Mouse (Mus musculus): ENCODE measurements around the gene Stard3nl. TPM values are rescaled to one million over a fixed set of nuclear protein-coding genes. Genes with fewer than 3 reads are reported as not detected.

Stard3nl gene
- polyA plus RNA-seq, 1 experiment from 2014 or later = 199 TPM

GRCm38 (mm10) chr13:19367536-19367935, 28.1 kb downstream of the Stard3nl start:
- no peak overlapping the region for H3K9ac ChIP-seq (ENCODE audit: low read length)
- peaks cover 71% of the 10 kb centered on the region for H3K36me3 ChIP-seq (ENCODE audit: control insufficient read depth, insufficient read depth, low read length)
- WGBS = 83% methylated on average over 7 of the region's 7 CpGs
- no peaks in the 10 kb centered on the region for H3K4me1 ChIP-seq (ENCODE audit: control insufficient read depth, insufficient read depth, low read length)
- H3K4me2 ChIP-seq (ENCODE audit: low read length) = no peak overlapping the region
- H3K9me3 ChIP-seq (replicated peaks; ENCODE audit: control insufficient read depth, low read length) = no peaks in the 10 kb centered on the region
- no peak for DNase-seq (ENCODE audit: low spot score)
- H3K4me3 ChIP-seq (ENCODE audit: low read depth, low read length) = no peak overlapping the region
- no peaks in the 10 kb centered on the region for H3K27me3 ChIP-seq (replicated peaks; ENCODE audit: control insufficient read depth, insufficient read depth, low read length)
- no peak for ATAC-seq
- H3K27ac ChIP-seq (ENCODE audit: low read depth, low read length) = no peak overlapping the region

GRCm38 (mm10) chr13:19366866-19367265, 28.7 kb downstream of the Stard3nl start:
- no peak for DNase-seq (ENCODE audit: low spot score)
- no peak for ATAC-seq
- no peak overlapping the region for H3K4me2 ChIP-seq (ENCODE audit: low read length)
- H3K27ac ChIP-seq (ENCODE audit: low read depth, low read length) = no peak overlapping the region
- H3K27me3 ChIP-seq (replicated peaks; ENCODE audit: control insufficient read depth, insufficient read depth, low read length) = no peaks in the 10 kb centered on the region
- H3K36me3 ChIP-seq (ENCODE audit: control insufficient read depth, insufficient read depth, low read length) = peaks cover 64% of the 10 kb centered on the region
- H3K4me1 ChIP-seq (ENCODE audit: control insufficient read depth, insufficient read depth, low read length) = no peaks in the 10 kb centered on the region
- no peak overlapping the region for H3K9ac ChIP-seq (ENCODE audit: low read length)
- H3K9me3 ChIP-seq (replicated peaks; ENCODE audit: control insufficient read depth, low read length) = no peaks in the 10 kb centered on the region
- no peak overlapping the region for H3K4me3 ChIP-seq (ENCODE audit: low read depth, low read length)
- 99% methylated on average over 2 of the region's 2 CpGs for WGBS

- Histone ChIP-seq H3K4me3 (ENCODE audit: low read depth, low read length) (no peak overlapping the region), H3K4me2 (ENCODE audit: low read length) (no peak overlapping the region), H3K9ac (ENCODE audit: low read length) (no peak overlapping the region), H3K36me3 (ENCODE audit: control insufficient read depth, insufficient read depth, low read length) (peaks cover 60% of the 10 kb centered on the region), H3K27me3 (replicated peaks; ENCODE audit: control insufficient read depth, insufficient read depth, low read length) (no peaks in the 10 kb centered on the region), H3K27ac (ENCODE audit: low read depth, low read length) (no peak overlapping the region), H3K4me1 (ENCODE audit: control insufficient read depth, insufficient read depth, low read length) (no peaks in the 10 kb centered on the region), H3K9me3 (replicated peaks; ENCODE audit: control insufficient read depth, low read length) (no peaks in the 10 kb centered on the region)
- WGBS = 29% methylated on average over 4 of the region's 4 CpGs
- peak; percentile 89 for DNase-seq (ENCODE audit: low spot score)
- ATAC-seq = peak; percentile 77
Measured at GRCm38 (mm10) chr13:19365596-19365995, 30.0 kb downstream of the Stard3nl start.

- H3K9ac ChIP-seq (ENCODE audit: low read length) = no peak overlapping the region
- no peaks in the 10 kb centered on the region for H3K27me3 ChIP-seq (replicated peaks; ENCODE audit: control insufficient read depth, insufficient read depth, low read length)
- no peaks in the 10 kb centered on the region for H3K4me1 ChIP-seq (ENCODE audit: control insufficient read depth, insufficient read depth, low read length)
- ATAC-seq (peak; percentile 43), DNase-seq (ENCODE audit: low spot score) (peak; percentile 77)
- H3K4me2 ChIP-seq (ENCODE audit: low read length) = no peak overlapping the region
- no peaks in the 10 kb centered on the region for H3K9me3 ChIP-seq (replicated peaks; ENCODE audit: control insufficient read depth, low read length)
- H3K36me3 ChIP-seq (ENCODE audit: control insufficient read depth, insufficient read depth, low read length) = peaks cover 52% of the 10 kb centered on the region
- H3K27ac ChIP-seq (ENCODE audit: low read depth, low read length) = no peak overlapping the region
- WGBS = 85% methylated on average over 11 of the region's 11 CpGs
- H3K4me3 ChIP-seq (ENCODE audit: low read depth, low read length) = no peak overlapping the region
Measured at GRCm38 (mm10) chr13:19364245-19364772, 31.3 kb downstream of the Stard3nl start.

- 70% methylated on average over 6 of the region's 6 CpGs for WGBS
- Histone ChIP-seq H3K4me2 (ENCODE audit: low read length) (no peak overlapping the region), H3K9ac (ENCODE audit: low read length) (no peak overlapping the region), H3K27ac (ENCODE audit: low read depth, low read length) (no peak overlapping the region), H3K9me3 (replicated peaks; ENCODE audit: control insufficient read depth, low read length) (no peaks in the 10 kb centered on the region), H3K4me3 (ENCODE audit: low read depth, low read length) (no peak overlapping the region), H3K27me3 (replicated peaks; ENCODE audit: control insufficient read depth, insufficient read depth, low read length) (no peaks in the 10 kb centered on the region), H3K4me1 (ENCODE audit: control insufficient read depth, insufficient read depth, low read length) (no peaks in the 10 kb centered on the region), H3K36me3 (ENCODE audit: control insufficient read depth, insufficient read depth, low read length) (peaks cover 56% of the 10 kb centered on the region)
- ATAC-seq (no peak; the same call in 1 of the 2 replicates), DNase-seq (ENCODE audit: low spot score) (peak; percentile 37)
Measured at GRCm38 (mm10) chr13:19362358-19362757, 33.2 kb downstream of the Stard3nl start.

GRCm38 (mm10) chr13:19358027-19358426, 37.6 kb downstream of the Stard3nl start:
- 78% methylated on average over 5 of the region's 5 CpGs for WGBS
- Histone ChIP-seq H3K9me3 (replicated peaks; ENCODE audit: control insufficient read depth, low read length) (no peaks in the 10 kb centered on the region), H3K4me2 (ENCODE audit: low read length) (no peak overlapping the region), H3K27ac (ENCODE audit: low read depth, low read length) (no peak overlapping the region), H3K4me1 (ENCODE audit: control insufficient read depth, insufficient read depth, low read length) (no peaks in the 10 kb centered on the region), H3K27me3 (replicated peaks; ENCODE audit: control insufficient read depth, insufficient read depth, low read length) (no peaks in the 10 kb centered on the region), H3K9ac (ENCODE audit: low read length) (no peak overlapping the region), H3K4me3 (ENCODE audit: low read depth, low read length) (no peak overlapping the region), H3K36me3 (ENCODE audit: control insufficient read depth, insufficient read depth, low read length) (peaks cover 40% of the 10 kb centered on the region)
- DNase-seq (ENCODE audit: low spot score) (no peak), ATAC-seq (no peak)

GRCm38 (mm10) chr13:19357301-19357700, 38.3 kb downstream of the Stard3nl start:
- Histone ChIP-seq H3K27me3 (replicated peaks; ENCODE audit: control insufficient read depth, insufficient read depth, low read length) (no peaks in the 10 kb centered on the region), H3K4me2 (ENCODE audit: low read length) (no peak overlapping the region), H3K4me3 (ENCODE audit: low read depth, low read length) (no peak overlapping the region), H3K9ac (ENCODE audit: low read length) (no peak overlapping the region), H3K36me3 (ENCODE audit: control insufficient read depth, insufficient read depth, low read length) (peaks cover 40% of the 10 kb centered on the region), H3K9me3 (replicated peaks; ENCODE audit: control insufficient read depth, low read length) (no peaks in the 10 kb centered on the region), H3K4me1 (ENCODE audit: control insufficient read depth, insufficient read depth, low read length) (no peaks in the 10 kb centered on the region), H3K27ac (ENCODE audit: low read depth, low read length) (no peak overlapping the region)
- WGBS = 95% methylated on average over 7 of the region's 7 CpGs
- ATAC-seq (no peak), DNase-seq (ENCODE audit: low spot score) (no peak)

GRCm38 (mm10) chr13:19356720-19357119, 38.9 kb downstream of the Stard3nl start:
- WGBS = 86% methylated on average over 5 of the region's 5 CpGs
- ATAC-seq = peak; percentile 33; the same call in 1 of the 2 replicates

GRCm38 (mm10) chr13:19356120-19356519, 39.5 kb downstream of the Stard3nl start:
- DNase-seq (ENCODE audit: low spot score) = no peak
- Histone ChIP-seq H3K27ac (ENCODE audit: low read depth, low read length) (no peak overlapping the region), H3K9ac (ENCODE audit: low read length) (no peak overlapping the region), H3K9me3 (replicated peaks; ENCODE audit: control insufficient read depth, low read length) (no peaks in the 10 kb centered on the region), H3K4me3 (ENCODE audit: low read depth, low read length) (no peak overlapping the region), H3K4me1 (ENCODE audit: control insufficient read depth, insufficient read depth, low read length) (no peaks in the 10 kb centered on the region), H3K27me3 (replicated peaks; ENCODE audit: control insufficient read depth, insufficient read depth, low read length) (no peaks in the 10 kb centered on the region), H3K36me3 (ENCODE audit: control insufficient read depth, insufficient read depth, low read length) (peaks cover 36% of the 10 kb centered on the region), H3K4me2 (ENCODE audit: low read length) (no peak overlapping the region)
- ATAC-seq = no peak
- 75% methylated on average over 7 of the region's 7 CpGs for WGBS

More at GRCm38 (mm10) chr13:19356720-19357119, 38.9 kb downstream of the Stard3nl start:
- Histone ChIP-seq H3K4me2 (ENCODE audit: low read length) (no peak overlapping the region), H3K9ac (ENCODE audit: low read length) (no peak overlapping the region), H3K9me3 (replicated peaks; ENCODE audit: control insufficient read depth, low read length) (no peaks in the 10 kb centered on the region), H3K27ac (ENCODE audit: low read depth, low read length) (no peak overlapping the region), H3K36me3 (ENCODE audit: control insufficient read depth, insufficient read depth, low read length) (peaks cover 40% of the 10 kb centered on the region), H3K27me3 (replicated peaks; ENCODE audit: control insufficient read depth, insufficient read depth, low read length) (no peaks in the 10 kb centered on the region), H3K4me3 (ENCODE audit: low read depth, low read length) (no peak overlapping the region), H3K4me1 (ENCODE audit: control insufficient read depth, insufficient read depth, low read length) (no peaks in the 10 kb centered on the region)
- no peak for DNase-seq (ENCODE audit: low spot score)
